Mouse (Mus musculus): ENCODE measurements around the gene Trappc3. TPM values are rescaled to one million over a fixed set of nuclear protein-coding genes. Genes with fewer than 3 reads are reported as not detected.

The Trappc3 gene
- total RNA-seq, 2 experiments from 2014 or later: 18.6 to 24.3 TPM

DNA sequence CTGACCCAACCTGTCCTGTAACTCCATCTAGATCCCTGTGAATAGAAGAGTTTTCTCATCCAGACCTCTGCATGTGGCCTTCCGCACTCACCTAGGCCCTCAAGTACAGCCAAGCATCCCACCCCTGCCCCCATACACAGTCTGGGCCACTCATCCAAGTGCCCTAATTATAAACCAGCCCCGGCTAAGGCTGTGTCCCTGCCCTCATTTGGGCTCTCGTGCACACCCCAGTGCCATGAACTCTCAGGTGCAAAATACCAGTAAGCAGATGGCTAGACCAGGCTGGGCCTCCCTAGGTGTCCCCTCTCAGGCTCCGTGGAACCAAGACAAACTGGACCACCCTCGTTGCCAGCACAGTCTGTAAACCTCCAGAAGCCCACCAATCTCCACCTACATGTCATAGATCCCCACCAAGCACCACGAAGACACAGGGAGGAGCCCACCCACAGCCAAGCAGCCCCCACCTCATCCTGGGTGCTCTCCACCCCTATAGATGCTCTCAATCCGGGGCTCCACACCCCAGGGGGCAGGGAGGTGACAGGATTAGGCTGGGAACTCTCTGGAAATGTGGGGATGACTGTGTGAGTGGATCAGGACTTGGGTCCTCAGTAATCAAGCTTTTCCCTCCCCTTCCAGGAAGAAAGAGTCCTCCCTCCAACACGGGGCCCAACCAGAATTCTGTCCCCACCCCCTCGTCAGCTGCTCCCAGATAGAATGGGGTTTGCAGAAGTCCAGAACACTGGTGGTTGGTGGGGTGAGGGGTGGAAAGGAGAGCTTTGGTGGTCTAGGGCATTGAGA lies 7.6 kb upstream of the Trappc3 start:
- Histone ChIP-seq H3K27ac (peak overlapping the region; percentile 96), H3K4me3 (peak overlapping the region; percentile 99)
- DNase-seq: peak; percentile 69
- no peak for TF ChIP-seq CTCF (IDR thresholded peaks at IDR 0.05)
- intact Hi-C loops (cut with DNase I): no loop called here

- DNase-seq: peak; percentile 76
- Histone ChIP-seq H3K27ac (peak overlapping the region; percentile 96), H3K4me3 (peak overlapping the region; percentile 99)
- intact Hi-C loops (cut with DNase I): no loop called here
- no peak for TF ChIP-seq CTCF (IDR thresholded peaks at IDR 0.05)
Measured at GRCm38 (mm10) chr4:126255113-126256001, 6.8 kb upstream of the Trappc3 start.

GRCm38 (mm10) chr4:126256131-126256791 lies 5.9 kb upstream of the Trappc3 start, which contains the start of gene Map7d1:
Gene Map7d1 (minus strand): TSS chr4:126256343.
- Histone ChIP-seq H3K4me3 (peak within 1 kb of the TSS; percentile 99), H3K27ac (peak within 1 kb of the TSS; percentile 96)
- peak; percentile 95 for DNase-seq
- intact Hi-C loops (cut with DNase I): no loop called here
- no peak for TF ChIP-seq CTCF (IDR thresholded peaks at IDR 0.05)

- intact Hi-C loops (cut with DNase I): no loop called here
- Histone ChIP-seq H3K27ac (peak overlapping the region; percentile 96), H3K4me3 (peak overlapping the region; percentile 99)
- no peak for TF ChIP-seq CTCF (IDR thresholded peaks at IDR 0.05)
- peak; percentile 78 for DNase-seq
Measured at GRCm38 (mm10) chr4:126256967-126257881, 4.9 kb upstream of the Trappc3 start.

DNA sequence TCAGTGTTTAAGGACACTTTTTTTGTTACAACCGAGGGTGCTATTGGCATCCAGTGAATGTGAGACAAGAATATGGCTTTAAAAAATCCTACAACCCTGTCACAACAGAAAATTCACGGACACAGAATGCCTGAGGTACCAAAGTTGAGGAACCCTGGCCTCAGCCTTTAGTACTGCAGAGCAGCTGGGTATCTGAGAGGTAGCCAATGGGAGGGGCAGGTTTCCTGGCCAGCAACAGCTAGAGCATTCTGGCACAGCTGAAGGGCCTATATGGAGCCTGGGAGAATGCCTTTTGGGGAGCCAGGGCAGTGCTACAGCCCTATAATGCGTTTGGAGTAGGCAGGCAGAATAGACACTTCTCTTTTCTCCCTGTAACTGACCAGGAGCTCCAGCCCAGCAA lies 3.1 kb upstream of the Trappc3 start:
- H3K27ac ChIP-seq: peak overlapping the region; percentile 96
- TF ChIP-seq CTCF (IDR thresholded peaks at IDR 0.05): peak; percentile 9; the same call in 1 of the 2 replicates
- peak; percentile 78 for DNase-seq
- H3K4me3 ChIP-seq: peak overlapping the region; percentile 91
- intact Hi-C loops (cut with DNase I): no loop called here

DNA sequence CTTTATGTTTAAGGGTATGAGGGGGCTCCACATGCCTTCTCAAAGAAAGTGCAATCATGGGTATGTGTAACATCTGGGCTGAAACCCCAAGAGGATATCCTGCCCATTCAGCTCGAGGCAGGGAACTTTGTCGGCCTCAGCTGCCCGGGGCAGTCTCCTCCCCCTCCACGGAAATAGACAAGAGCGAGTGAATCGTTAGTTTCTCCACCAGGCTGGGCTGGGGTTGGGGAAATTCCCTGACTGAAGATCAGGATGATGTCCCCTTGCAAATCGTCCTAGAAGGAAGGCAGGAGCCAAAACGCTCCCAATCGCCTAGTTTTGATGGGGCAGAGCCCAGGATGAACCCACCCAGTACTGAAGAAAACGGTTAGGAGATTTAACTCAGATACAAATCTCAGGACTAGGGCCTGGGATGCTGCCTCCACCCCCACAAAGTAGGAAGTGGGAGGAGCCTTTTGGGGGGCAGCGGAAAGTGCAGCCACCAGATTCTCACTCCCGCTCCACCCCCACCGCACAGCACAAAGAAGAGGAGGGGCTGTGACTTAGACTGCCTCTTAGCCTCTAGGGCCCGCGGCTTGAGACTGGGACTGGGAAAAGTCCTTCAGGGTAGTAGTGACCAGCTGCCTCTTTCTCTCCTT lies 2.5 kb upstream of the Trappc3 start:
- TF ChIP-seq CTCF (IDR thresholded peaks at IDR 0.05): no peak; the same call in 1 of the 2 replicates
- intact Hi-C loops (cut with DNase I): loop anchor here (1.0 to 5.0 kb wide), 3 partner anchors 22 to 162 kb away; partner anchors contain the start of gene Lsm10
- Histone ChIP-seq H3K4me3 (peak overlapping the region; percentile 91), H3K27ac (peak overlapping the region; percentile 96)
- peak; percentile 90 for DNase-seq

GRCm38 (mm10) chr4:126260520-126261201 lies 1.5 kb upstream of the Trappc3 start:
- intact Hi-C loops (cut with DNase I): loop anchor here (1.0 to 5.0 kb wide), 3 partner anchors 23 to 163 kb away; partner anchors contain the start of gene Lsm10
- Histone ChIP-seq H3K27ac (peak overlapping the region; percentile 96), H3K4me3 (peak overlapping the region; percentile 91)
- peak; percentile 95 for DNase-seq
- 0 out of 2 replicates have a peak, but pooled peaks have one; percentile 1 for TF ChIP-seq CTCF (IDR thresholded peaks at IDR 0.05)

DNA sequence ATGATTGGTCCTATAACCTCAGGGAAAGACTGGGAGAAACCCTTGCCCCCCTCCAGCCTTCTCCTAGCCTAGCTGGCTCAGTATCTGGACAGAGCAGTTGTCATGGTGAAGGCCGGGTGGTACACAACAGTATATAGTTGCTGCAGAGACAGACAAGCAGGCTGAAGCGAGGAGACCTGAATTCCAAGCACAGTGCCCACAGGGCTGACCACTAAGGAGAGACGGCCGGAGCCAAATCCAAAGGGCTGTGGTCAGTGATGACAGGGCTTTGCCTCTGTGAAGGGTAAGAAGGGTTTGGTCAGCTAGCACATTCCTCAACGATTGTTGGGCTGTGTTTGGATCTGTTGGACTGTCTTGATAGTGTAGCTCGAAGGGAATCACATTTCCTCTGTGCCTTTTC lies 859 bp upstream of the Trappc3 start:
- peak overlapping the region; percentile 91 for H3K4me3 ChIP-seq
- intact Hi-C loops (cut with DNase I): loop anchor here (2.0 to 5.0 kb wide), 2 partner anchors 78 to 164 kb away; partner anchors contain the start of gene Lsm10

GRCm38 (mm10) chr4:126261675-126262074 lies 450 bp upstream of the Trappc3 start:
- H3K27ac ChIP-seq: peak overlapping the region; percentile 96
- intact Hi-C loops (cut with DNase I): loop anchor here (1.0 to 5.0 kb wide), 3 partner anchors 34 to 164 kb away; partner anchors contain the start of gene Lsm10
- no peak for DNase-seq
- no peak for TF ChIP-seq CTCF (IDR thresholded peaks at IDR 0.05)
- peak overlapping the region; percentile 91 for H3K4me3 ChIP-seq

More for the DNA sequence above, 859 bp upstream of the Trappc3 start:
- DNase-seq: peak; percentile 57
- peak overlapping the region; percentile 96 for H3K27ac ChIP-seq
- TF ChIP-seq CTCF (IDR thresholded peaks at IDR 0.05): no peak

GRCm38 (mm10) chr4:126269292-126269691 lies 7.2 kb downstream of the Trappc3 start:
- H3K27ac ChIP-seq: no peak overlapping the region; the same call in 1 of the 2 replicates
- no peak overlapping the region for H3K4me3 ChIP-seq
- DNase-seq: no peak
- TF ChIP-seq CTCF (IDR thresholded peaks at IDR 0.05): no peak
- intact Hi-C loops (cut with DNase I): no loop called here
